Mouse (Mus musculus) gastrocnemius, adult 2 months (tissue): Measurements from ENCODE around the gene Katnbl1. TPM values are rescaled to one million over a fixed set of nuclear protein-coding genes. Genes with fewer than 3 reads are reported as not detected.

Experiments
- DNase-seq: peaks from one replicate; pipeline ENCODE4 v3.0.0; 2022
- H3K27ac ChIP-seq: fragments of 200-600 bp; 2 replicates; pipeline ENCODE4 v1.8.1; 2022; ENCODE audit warnings: mild to moderate bottlenecking
- H3K4me3 ChIP-seq: fragments of 200-600 bp; 2 replicates; pipeline ENCODE4 v1.8.1; 2022; ENCODE audit warnings: mild to moderate bottlenecking, moderate library complexity
- CTCF ChIP-seq: fragments of 200-600 bp; IDR thresholded peaks from 2 replicates; pipeline ENCODE4 v1.8.1; 2022; ENCODE audit warnings: antibody characterized with exemption, mild to moderate bottlenecking, moderate library complexity
- intact Hi-C: fragments of 180-260 bp; cut with DNase I; formaldehyde crosslinking; loops from one replicate; pipeline ENCODE4 v1.15.1; 2025
- long read RNA-seq, 2 experiments: library from polyadenylated mRNA; stranded (forward); transcript quantifications; one replicate each; pipeline ENCODE4 v2.0.0; 2021
- total RNA-seq, 2 experiments: library from RNA; stranded (reverse); gene quantifications; 2 replicates each; pipeline ENCODE4 v1.2.3; 2021

Gene Katnbl1
- total RNA-seq = 1 to 10 TPM; 2.1 to 3.2 TPM
- long read RNA-seq, experiment 1, transcript Katnbl1-201 (10 exons, 2,886 nt) = major isoform, 7 of 7 reads
- long read RNA-seq, experiment 1, partial matches to known transcripts = 0 of 7 reads
- long read RNA-seq, experiment 1, other reads (novel, unspliced or antisense) = 0 of 7 reads
- long read RNA-seq, experiment 2, partial matches to known transcripts = 0 of 4 reads
- long read RNA-seq, experiment 2, other reads (novel, unspliced or antisense) = 0 of 4 reads

- DNase-seq = peak; percentile 98
- TF ChIP-seq CTCF = no peak; the same call in none of the 2 replicates
- H3K4me3 ChIP-seq = peak within 1 kb of the TSS; percentile 94
- intact Hi-C loops = loop anchor here (1.0 to 2.0 kb wide), 2 partner anchors 76 to 102 kb away; partner anchors contain the start of gene Emc7
- H3K27ac ChIP-seq = peak within 1 kb of the TSS; percentile 90
Observed at GRCm38 (mm10) chr2:112378973-112379898, at the start of gene Katnbl1. Gene Katnbl1, plus strand, starts transcription at chr2:112379211.

DNA sequence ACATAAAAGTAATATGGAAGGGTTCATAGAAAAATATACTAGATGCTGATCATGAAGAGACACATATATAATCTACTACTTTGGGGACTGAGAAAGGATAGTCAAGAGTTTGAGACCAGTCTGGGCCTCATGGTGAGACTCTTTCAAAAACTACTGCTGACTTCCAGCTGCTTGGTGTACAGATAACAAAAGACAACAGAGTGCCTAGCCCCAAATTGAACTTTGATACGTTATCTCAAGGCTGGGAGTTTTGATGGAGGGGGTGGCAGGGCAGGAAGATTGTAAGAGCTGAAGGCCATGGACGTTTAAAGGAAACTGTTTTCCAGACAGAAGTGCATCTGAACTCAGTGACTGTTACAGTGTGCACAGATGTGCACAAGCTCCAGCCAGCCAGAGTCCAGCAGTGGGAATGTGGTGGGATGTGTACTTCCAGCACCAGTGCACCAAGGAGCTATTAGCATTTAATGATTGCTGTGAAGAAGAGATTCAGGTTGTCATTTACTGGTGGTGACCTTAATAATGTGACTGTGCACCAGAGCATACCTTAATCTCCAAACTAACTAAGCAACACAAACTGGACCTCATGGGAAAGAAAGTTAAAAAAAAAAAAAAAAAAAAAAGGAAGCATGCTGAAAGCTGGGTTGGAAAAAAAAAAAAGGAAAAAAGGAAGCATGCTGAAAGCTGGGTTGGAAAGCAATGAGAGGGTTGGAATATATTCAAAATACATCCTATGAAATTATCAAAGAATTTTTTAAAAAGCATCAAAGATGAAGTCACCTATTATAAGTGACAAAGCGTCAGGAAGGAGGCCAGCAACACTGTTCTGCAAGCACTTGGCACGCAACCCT, 46.7 kb upstream of the Katnbl1 start:
- no peak for DNase-seq
- TF ChIP-seq CTCF = no peak
- H3K27ac ChIP-seq = no peak overlapping the region
- H3K4me3 ChIP-seq = no peak overlapping the region
- intact Hi-C loops = loop anchor here (10.0 kb wide), 1 partner anchor 67 kb away; the partner anchor contains the start of genes Gm21985, Nop10 and Slc12a6

DNA sequence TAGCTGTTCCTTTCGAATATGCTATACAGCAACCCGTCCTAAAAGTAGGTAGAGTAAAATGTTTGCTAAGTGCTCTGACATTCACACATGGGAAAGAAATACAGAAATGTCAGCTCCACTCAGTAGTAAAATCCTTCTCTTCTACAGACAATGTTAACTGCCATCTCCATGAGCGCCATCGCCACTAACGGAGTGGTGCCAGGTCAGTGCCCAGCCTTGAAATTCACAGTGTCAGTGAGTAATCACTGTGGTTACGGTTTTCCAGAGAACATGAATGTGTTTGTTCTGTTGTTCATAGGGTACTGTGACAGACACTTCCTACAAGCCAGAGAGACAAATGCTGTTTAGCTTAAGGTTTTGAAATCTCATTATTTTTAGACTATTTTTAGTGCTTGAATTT, 41.8 kb upstream of the Katnbl1 start:
- DNase-seq = no peak
- Histone ChIP-seq H3K27ac (no peak overlapping the region), H3K4me3 (no peak overlapping the region)
- intact Hi-C loops = loop anchor here (10.0 kb wide), 1 partner anchor 72 kb away; the partner anchor contains the start of genes Gm21985, Nop10 and Slc12a6
- no peak for TF ChIP-seq CTCF

DNA sequence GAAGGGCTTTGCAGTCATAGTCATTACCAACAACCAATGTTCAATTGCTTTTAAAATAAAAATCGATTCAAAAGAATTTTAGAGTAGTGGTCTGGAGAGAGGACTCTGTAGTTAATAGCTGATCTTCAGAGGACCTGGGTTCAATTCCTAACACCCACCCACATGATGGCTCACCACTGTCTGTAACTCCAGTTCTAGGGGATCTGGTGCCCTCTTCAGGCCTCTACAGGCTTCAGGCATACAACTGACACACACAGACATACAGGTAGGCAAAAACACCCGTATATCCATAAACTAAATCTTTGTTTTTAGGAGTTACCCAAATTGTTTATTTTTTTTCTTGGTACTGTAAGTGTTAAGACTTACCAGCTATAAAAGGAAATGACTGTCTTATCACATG, 39.3 kb upstream of the Katnbl1 start:
- TF ChIP-seq CTCF = peak; percentile 65
- DNase-seq = no peak
- intact Hi-C loops = loop anchor here (10.0 kb wide), 1 partner anchor 75 kb away; the partner anchor contains the start of genes Gm21985, Nop10 and Slc12a6
- Histone ChIP-seq H3K27ac (no peak overlapping the region), H3K4me3 (no peak overlapping the region)

DNA sequence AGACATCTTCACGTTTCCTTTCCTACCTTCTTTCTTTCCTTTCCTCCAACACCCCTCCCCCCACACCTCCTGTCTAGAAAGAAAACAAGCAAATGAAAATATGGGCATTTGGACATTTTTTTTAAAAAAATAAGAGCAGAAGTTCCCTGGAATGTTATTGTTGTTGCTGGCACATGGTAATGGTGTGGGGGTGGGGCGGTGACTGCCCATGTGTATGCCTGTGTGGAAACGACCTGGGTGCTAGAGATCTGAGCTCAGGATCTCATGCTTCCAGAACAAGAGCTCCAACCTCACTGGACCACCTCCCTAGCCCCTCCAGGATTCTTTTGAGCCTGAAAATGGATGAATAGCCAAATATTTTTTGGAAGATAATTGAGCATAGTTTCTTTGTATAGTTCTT, 37.9 kb upstream of the Katnbl1 start:
- DNase-seq = no peak
- Histone ChIP-seq H3K4me3 (no peak overlapping the region), H3K27ac (no peak overlapping the region)
- intact Hi-C loops = no loop called here
- no peak for TF ChIP-seq CTCF

- Histone ChIP-seq H3K4me3 (no peak overlapping the region), H3K27ac (no peak overlapping the region)
- no peak for DNase-seq
- no peak for TF ChIP-seq CTCF
- intact Hi-C loops = no loop called here
Observed at GRCm38 (mm10) chr2:112348246-112348645, 30.8 kb upstream of the Katnbl1 start.

DNA sequence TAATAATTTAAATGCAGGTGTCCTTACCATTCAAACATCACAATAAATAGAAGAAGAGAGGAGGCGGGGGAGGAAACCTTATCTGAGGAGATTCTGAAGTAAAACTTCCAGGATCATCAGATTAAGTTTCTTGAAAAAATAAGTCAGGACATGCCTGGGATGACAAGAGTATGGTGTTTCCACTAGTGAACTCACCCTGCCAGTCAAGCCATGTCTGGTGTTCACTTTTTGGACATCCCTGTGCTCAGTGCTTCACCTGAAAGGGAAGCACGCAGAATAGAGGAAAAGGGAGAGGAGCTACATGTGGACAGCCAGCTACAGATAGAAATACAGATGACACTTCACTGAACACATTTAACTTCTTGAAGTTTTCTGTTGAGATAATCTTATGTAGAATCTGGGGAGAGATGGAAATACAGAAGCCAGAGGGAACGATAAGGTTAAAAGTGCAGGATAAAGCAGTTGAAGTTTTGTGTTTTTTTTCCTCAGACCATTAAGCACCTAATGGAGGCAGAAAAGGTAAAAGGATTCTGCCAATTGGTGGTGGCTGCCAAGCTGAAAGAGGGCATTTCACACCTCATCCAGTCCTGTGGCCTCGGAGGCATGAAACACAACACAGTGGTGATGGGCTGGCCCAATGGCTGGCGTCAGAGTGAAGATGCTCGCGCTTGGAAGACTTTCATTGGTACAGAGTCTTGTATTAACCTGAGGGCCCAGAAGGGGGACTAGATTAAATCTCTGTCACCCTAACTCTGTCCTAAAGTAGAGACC, 25.1 kb upstream of the Katnbl1 start:
- Histone ChIP-seq H3K4me3 (no peak overlapping the region), H3K27ac (no peak overlapping the region)
- TF ChIP-seq CTCF = no peak
- DNase-seq = no peak
- intact Hi-C loops = no loop called here

GRCm38 (mm10) chr2:112359611-112360010, 19.4 kb upstream of the Katnbl1 start:
- intact Hi-C loops = no loop called here
- DNase-seq = no peak
- H3K4me3 ChIP-seq = no peak overlapping the region
- TF ChIP-seq CTCF = no peak
- no peak overlapping the region for H3K27ac ChIP-seq

DNA sequence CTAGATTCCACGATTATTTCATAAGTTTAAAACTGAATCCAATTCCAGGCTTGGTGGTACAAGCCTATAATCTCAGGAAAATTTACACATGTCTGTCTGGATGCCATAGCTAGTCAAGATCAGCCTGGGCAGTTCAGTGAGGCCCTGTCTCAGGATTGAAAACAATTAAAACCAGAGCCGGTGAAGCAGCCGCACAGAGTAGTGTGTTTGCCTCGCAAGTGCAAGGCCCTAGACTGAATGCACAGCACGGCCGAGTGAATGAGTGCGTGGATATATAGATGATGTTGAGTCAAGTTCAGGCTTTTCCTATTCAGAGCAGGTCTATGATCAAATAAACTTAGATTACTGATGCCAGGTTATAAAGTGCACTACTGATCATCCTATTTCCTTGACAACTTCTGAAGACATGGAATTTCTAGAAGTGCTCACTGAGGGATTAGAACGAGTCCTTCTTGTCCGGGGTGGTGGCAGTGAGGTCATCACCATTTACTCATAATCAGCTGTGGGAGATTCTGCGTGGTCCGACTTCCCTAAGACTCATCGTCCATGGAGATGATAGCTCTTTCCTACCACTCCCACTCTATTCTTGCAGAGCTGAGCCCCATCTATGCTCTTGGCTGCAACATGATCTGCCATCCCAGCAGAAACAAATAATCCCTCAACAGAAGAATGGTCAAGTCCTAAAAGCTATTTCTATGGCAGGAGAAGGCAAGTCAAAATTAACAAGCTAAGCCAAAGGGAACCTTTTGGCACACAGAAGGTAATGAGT, 18.8 kb upstream of the Katnbl1 start:
- TF ChIP-seq CTCF = no peak
- no peak for DNase-seq
- no peak overlapping the region for H3K27ac ChIP-seq
- intact Hi-C loops = no loop called here
- no peak overlapping the region for H3K4me3 ChIP-seq

DNA sequence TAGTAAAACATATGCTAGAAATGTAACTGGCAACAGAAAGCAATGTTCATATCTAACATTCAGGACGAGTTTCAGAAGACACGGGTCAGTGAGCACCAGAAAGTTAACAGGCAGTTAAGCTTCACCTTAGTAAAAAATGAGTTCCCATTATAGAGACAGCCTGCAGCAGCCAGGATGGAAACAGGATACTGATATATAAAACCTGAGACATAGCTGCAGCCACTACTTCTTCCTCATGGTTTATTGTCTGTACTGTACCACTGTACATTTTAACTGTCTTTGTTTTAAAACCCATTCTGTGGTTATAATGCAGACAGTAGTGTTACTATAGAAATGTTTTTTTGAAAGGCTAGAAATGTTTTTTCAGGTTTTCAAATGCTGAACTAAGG, 18.2 kb upstream of the Katnbl1 start:
- TF ChIP-seq CTCF = no peak
- intact Hi-C loops = no loop called here

DNA sequence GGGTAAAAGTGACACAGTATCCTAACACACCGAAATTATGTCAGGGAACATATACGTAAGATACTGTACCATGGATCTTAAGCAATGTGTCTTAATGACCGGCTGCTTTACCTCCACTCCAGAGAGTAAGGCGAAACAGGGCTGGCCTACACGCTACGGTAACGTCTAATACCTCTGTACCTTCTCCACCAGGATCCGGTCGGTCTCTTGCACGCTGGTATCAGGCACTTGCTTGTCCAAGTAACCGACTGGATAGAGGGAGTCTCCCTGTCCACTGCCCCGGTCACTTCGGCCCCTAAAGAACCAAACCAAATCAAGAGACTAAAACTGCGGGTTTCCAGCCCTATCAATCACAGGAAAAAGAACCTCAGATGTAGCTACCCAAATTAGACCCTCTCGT, 11.8 kb upstream of the Katnbl1 start:
- Histone ChIP-seq H3K4me3 (peak overlapping the region; percentile 85), H3K27ac (peak overlapping the region; percentile 95)
- intact Hi-C loops = loop anchor here (5.0 kb wide), 1 partner anchor 100 kb away; the partner anchor contains the start of genes Gm21985 and Slc12a6
- DNase-seq = no peak
- no peak for TF ChIP-seq CTCF

More for the DNA sequence above, 18.2 kb upstream of the Katnbl1 start:
- no peak overlapping the region for H3K4me3 ChIP-seq
- H3K27ac ChIP-seq = no peak overlapping the region
- no peak for DNase-seq
